Mouse (Mus musculus) cortical plate, adult 2 months (tissue): ENCODE measurements at regions not wholly inside any gene's neighbourhood (a gene's known extent, or its start where the extent isn't known, plus 50 kb on each side); places are given as distances from the start of the nearest gene placed in this dataset.
"Not testable (repeated sequence)": the region's sequence is repeated elsewhere in the genome, so short reads cannot be mapped to it uniquely, and the experiment has no call there.

ENCODE experiments used
- H3K27ac ChIP-seq: fragments of 200-500 bp; 2 replicates; pipeline ENCODE4 v1.5.1; 2012; ENCODE audit warnings: low read length, control low read depth, inconsistent platforms; ENCODE audit not compliant: insufficient read depth
- H3K4me1 ChIP-seq: fragments of 200-500 bp; 2 replicates; pipeline ENCODE4 v1.6.1; 2011; ENCODE audit warnings: low read length; ENCODE audit not compliant: control insufficient read depth, insufficient read depth
- H3K4me3 ChIP-seq: fragments of 200-500 bp; 2 replicates; pipeline ENCODE4 v1.5.1; 2011; ENCODE audit warnings: mild to moderate bottlenecking, low read length, control low read depth; ENCODE audit not compliant: insufficient read depth
- CTCF ChIP-seq: fragments of 200-500 bp; IDR thresholded peaks from 2 replicates; pipeline ENCODE4 v1.5.1; 2011; ENCODE audit warnings: mild to moderate bottlenecking, control low read depth, low read length; ENCODE audit not compliant: insufficient read depth; ENCODE audit errors: extremely low read depth
- POLR2A ChIP-seq: fragments of 200-500 bp; IDR thresholded peaks from 2 replicates; pipeline ENCODE4 v1.6.1; 2011; ENCODE audit warnings: mild to moderate bottlenecking, low read length, control low read depth; ENCODE audit not compliant: insufficient read depth; ENCODE audit errors: extremely low read depth

- no peak for TF ChIP-seq CTCF
- no peak for TF ChIP-seq POLR2A
- H3K4me1 ChIP-seq: no peaks in the 10 kb centered on the region
- H3K27ac ChIP-seq: no peak overlapping the region
- no peak overlapping the region for H3K4me3 ChIP-seq
Observed at GRCm38 (mm10) chr5:25639187-25639586, 66.4 kb downstream of the Xrcc2 start.

DNA sequence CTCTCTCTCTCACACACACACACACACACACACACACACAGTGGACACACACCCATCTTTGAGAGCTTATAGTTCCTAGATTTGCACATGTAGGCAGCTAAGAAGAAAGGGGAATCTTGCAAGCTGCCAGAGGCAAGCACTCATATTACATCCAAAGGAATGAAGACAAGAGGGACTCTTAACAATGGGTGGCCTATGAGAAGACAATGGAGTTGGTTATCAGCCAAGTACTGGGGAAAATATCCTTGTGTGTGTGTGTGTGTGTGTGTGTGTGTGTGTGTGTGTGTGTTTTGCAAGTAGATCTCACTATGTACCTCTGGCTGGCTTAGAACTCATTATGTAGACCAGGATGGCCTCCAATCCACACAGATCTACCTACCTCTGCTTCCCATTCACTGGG lies 67.5 kb downstream of the Xrcc2 start:
- no peak overlapping the region for H3K27ac ChIP-seq
- TF ChIP-seq CTCF: no peak
- no peak for TF ChIP-seq POLR2A

DNA sequence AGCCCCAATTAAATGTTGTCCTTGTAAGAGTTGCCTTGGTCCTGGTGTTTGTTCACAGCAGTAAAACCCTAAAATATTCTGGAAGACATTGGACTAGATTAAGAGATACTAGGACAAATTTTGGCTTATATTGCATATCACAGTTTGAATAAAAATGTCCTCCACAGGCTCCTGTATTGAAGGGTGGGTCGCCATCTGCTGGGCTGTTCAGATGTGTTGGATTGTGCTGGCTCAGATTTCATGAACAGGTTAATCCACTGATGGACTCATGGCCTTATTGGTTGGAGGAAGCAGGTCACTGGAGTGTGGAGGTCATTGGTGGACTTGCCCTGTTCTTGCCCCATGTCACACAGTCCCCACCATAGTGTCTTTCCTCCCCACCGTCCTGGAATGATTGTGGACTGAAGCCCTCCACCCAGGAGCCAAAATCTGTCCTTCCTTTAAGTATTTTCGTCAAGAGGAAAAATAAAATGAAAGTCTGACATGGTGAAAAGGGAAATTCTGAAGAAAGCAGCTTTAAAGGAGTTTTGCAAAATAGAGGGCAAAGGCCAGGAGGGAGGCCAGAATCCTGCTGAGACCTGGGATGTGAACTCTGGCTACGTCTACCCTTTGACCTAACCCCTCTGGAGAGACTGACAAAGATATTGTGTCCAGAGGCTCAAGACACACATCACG lies 72.6 kb downstream of the Xrcc2 start:
- no peak for TF ChIP-seq POLR2A
- TF ChIP-seq CTCF: no peak
- Histone ChIP-seq H3K4me3 (no peak overlapping the region), H3K4me1 (no peaks in the 10 kb centered on the region), H3K27ac (no peak overlapping the region)

More for the DNA sequence above, 67.5 kb downstream of the Xrcc2 start:
- Histone ChIP-seq H3K4me3 (no peak overlapping the region), H3K4me1 (no peaks in the 10 kb centered on the region)

DNA sequence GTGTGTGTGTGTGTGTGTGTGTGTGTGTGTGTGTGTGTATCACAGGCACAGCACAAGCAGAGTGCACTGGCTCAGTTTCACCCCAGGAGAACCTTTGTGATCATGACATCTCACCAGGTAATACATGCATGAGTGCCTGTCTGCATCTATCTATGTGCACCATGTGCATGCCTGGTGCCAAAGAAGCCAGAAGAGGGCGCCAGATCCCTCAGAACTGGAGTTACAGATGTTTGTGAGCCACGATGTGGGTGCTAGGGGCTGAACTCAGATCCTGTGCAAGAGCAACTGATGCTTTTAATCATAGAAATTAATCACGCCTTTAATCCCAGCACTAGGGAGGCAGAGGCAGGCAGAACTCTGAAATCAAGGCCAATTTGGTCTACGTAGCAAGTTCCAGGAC lies 75.9 kb downstream of the Xrcc2 start:
- TF ChIP-seq POLR2A (no peak), CTCF (no peak)
- Histone ChIP-seq H3K27ac (no peak overlapping the region), H3K4me3 (no peak overlapping the region), H3K4me1 (no peaks in the 10 kb centered on the region)

- Histone ChIP-seq H3K4me1 (no peaks in the 10 kb centered on the region), H3K27ac (no peak overlapping the region), H3K4me3 (no peak overlapping the region)
- TF ChIP-seq CTCF: no peak
Observed at GRCm38 (mm10) chr5:25628504-25628903, 77.1 kb downstream of the Xrcc2 start.

GRCm38 (mm10) chr5:25627086-25627485 lies 78.5 kb downstream of the Xrcc2 start:
- Histone ChIP-seq H3K4me3 (no peak overlapping the region), H3K27ac (no peak overlapping the region), H3K4me1 (no peaks in the 10 kb centered on the region)
- TF ChIP-seq CTCF: no peak
- no peak for TF ChIP-seq POLR2A

GRCm38 (mm10) chr5:25624029-25624428 lies 81.6 kb downstream of the Xrcc2 start:
- Histone ChIP-seq H3K4me1 (no peaks in the 10 kb centered on the region), H3K4me3 (no peak overlapping the region), H3K27ac (no peak overlapping the region)
- TF ChIP-seq CTCF (no peak), POLR2A (no peak)

- no peak overlapping the region for H3K27ac ChIP-seq
- TF ChIP-seq POLR2A (no peak), CTCF (no peak)
- no peaks in the 10 kb centered on the region for H3K4me1 ChIP-seq
- H3K4me3 ChIP-seq: no peak overlapping the region
Observed at GRCm38 (mm10) chr5:25619872-25620271, 85.8 kb downstream of the Xrcc2 start.

GRCm38 (mm10) chr5:25619337-25619736 lies 86.3 kb downstream of the Xrcc2 start:
- H3K4me3 ChIP-seq, H3K4me1 ChIP-seq, H3K27ac ChIP-seq: not testable (repeated sequence)

GRCm38 (mm10) chr5:25614659-25615061 lies 91.0 kb downstream of the Xrcc2 start:
- no peak overlapping the region for H3K27ac ChIP-seq
- H3K4me3 ChIP-seq: no peak overlapping the region
- H3K4me1 ChIP-seq: no peaks in the 10 kb centered on the region
- TF ChIP-seq POLR2A (no peak), CTCF (no peak)
